Mouse (Mus musculus): ENCODE measurements around the gene Itpk1.

The Itpk1 gene

GRCm38 (mm10) chr12:102586286-102586881, 118.3 kb downstream of the Itpk1 start:
- DNase-seq, result peak; percentile 81

- DNase-seq, result peak; percentile 39
These were observed 119.3 kb downstream of the Itpk1 start for GRCm38 (mm10) chr12:102585390-102585789.

DNA sequence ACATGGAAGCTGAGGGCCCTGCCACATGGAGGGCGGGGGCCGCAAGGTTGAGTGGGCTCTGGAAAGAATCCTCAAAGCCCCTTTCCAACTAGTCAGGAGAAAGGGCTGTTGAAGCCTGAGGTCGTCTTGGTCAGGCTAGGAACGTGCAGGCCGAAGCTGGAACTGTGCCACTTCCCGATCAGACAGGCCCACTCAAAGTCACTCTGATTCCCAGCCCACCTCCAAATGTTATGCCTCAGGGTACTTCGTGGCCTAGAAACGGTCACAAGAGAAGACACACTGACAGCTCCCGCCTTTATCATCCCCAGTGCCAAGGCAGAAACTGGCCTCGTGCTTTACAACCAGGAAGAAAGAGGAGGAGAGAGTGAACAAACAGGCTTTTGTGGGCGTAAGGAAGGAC, 122.3 kb downstream of the Itpk1 start:
- DNase-seq, result no peak

DNA sequence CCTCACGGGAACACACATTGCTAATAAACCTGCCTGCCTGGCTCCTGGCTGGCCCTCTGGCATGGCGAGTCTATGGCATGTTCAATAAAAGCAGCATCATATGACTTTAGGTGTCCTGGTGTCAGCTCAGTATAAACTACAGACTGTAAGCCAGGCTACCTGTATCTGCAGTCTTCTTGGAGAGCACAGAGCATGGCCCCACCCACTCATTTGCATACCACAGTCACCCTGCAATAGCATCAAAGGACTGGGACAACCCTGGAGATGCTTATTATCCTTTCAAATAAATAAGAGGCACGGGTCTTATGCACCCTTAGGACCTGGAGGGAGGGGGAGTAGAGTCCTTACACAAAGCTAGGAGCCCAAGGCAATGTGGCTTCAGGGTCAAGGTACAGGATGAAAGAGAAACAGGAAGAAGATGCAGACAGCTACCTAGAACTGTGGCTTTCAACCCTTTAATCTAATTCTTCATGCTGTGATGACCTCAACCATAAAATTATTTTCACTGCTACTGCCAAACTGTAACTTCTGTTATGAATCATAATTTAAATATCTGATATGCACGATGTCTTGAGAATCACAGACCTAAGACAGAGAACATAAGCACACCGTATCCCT, 123.0 kb downstream of the Itpk1 start:
- no peak for DNase-seq

DNA sequence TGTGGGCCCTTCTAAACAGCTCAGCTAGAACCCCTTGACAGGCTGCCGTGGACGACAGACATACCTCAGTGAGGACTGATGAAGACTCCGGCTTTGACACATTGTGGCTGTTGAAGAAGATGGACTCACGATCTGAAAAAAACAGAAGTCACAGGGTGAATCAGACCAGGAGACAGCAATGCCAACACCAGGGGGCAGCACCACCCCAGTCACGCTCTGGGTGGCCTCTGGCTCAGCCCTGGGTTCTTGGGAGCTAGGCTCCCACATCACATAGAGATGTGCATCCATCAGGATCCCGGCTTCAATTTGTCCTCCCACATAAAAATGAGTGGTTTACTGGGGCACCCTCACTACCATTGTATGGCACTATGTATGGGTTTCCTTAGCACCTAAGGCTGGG, 125.7 kb downstream of the Itpk1 start:
- peak; percentile 53 for DNase-seq

DNA sequence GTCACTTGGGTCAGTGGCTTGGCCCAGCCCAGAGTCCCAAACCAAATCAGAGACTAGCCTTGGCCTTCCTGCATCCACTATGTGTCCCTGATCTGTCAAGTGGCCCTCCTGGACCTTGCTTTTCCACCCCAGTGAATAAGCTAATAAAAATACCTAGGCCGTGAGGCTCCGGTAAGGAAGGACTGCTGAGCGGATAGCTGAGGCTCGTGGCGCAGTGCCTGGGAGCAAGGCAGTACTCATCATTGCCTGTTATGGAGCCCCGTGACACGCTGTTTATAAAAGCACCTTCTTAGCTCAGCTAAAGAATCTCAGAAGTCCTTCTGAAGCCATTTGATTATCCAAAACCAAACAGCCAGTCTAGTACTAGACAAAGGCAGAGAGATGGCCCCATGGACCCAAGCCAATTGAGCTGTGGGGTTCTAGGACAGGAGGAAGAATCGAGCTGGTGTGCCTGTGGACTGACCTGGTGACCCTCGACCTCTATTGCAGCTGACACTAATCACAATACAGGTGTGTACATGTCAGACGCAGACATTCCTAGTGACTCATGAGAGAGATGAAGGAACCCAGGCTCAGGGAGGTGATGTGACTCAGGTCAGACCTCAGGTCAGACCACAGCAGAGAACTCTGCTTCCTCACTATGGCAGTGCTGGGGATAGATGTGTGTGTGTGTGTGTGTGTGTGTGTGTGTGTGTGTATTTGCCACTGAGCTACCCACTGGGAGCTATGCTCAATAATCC, 127.9 kb downstream of the Itpk1 start:
- DNase-seq, result no peak

DNA sequence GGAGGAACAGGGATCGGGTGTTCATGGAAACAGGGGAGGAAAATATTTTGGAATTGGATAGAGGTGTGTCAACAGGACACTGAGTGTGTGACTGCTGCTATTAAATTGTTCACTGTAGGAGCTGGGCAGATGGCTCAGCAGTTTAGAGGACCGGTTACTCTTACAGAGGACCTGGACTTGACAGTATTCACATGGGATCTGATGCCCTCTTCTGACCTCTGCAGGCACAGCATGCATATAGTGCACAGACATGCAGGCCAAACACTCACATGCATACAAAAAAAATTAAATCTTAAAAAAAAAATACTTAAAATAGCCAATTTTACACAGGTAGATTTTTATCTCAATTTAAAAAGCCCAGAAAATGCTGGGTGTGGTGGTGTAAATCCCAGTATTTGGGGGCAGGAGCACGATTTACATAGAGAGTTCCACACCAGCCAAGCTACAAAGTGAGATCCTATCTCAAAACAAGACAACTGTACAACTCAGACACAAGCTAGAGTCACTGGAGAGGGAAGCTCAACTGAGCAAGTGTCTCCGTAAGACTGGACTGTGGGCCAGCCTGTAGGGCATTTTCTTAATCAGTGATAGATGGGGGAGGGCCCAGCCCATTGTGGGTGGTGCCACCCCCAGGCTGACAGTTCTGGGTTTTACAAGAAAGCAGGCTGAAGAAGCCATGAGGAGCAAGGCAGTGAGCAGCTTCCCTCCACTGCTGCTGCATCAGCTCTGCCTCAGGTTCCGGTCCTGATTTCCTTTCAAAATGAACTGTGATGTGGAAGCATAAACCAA, 129.0 kb downstream of the Itpk1 start:
- DNase-seq, result no peak

- DNase-seq, result no peak
These were observed 131.7 kb downstream of the Itpk1 start for GRCm38 (mm10) chr12:102573036-102573435.

GRCm38 (mm10) chr12:102571666-102572065, 133.1 kb downstream of the Itpk1 start:
- DNase-seq, result no peak

- no peak for DNase-seq
These were observed 134.0 kb downstream of the Itpk1 start for GRCm38 (mm10) chr12:102570734-102571133.

DNA sequence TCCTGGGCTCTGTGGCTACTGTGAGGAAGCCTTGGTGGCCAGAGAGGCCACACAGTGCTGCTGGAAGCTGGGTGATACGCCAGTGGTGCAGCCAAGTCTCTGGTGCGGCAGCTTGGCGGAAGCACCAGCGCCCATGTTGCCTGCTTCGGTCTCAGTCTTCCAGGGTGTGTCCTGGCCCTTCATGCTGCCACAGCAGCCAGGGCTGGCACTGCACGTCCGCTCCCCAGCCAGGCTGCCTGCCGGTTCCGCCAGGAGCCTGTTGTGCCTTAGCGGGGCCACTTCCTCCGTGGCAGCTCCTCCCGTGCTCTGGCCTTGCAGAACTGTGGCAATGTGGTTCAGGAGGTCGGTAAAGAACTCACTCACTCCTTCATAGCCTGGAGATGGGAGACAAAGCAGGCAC, 134.6 kb downstream of the Itpk1 start:
- DNase-seq, result no peak

DNA sequence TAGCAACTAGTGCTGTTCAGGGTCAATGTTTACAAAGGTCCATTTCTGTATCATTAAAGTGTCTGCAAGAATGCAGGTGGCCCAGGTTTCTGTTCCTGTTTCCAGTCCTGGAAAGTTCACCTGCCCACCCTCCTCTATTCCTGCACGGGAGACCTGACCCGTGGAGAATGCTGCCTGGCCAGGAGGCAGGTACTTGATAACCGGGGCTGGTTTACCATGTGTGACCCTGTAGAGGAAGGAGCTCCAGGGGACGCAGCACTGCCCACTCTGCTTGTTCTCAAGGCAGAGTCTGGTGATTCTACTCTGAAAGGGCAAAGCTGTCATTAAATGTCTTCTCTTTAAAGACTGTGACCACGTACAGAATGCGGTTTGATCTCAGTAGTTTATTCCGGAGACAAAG, 136.5 kb downstream of the Itpk1 start:
- no peak for DNase-seq

DNA sequence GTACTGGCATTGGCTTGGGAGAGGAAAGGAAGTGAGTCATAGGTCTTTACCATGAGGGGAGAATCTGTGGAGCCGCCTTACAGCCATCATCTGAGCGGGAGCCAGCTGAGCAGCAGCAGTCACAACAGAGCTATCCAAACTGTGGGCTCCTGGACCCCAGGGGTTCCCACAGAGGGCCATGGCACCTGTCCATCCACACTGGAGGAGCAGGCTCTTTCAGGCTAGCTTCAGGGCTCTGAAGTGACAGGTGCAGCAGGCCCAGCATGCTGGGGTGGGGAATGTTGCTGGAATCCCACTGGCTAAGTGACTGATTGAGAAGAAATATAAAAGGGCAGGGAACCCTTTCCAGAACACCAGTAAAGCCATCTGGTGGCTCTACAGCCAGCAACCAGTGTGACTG, 137.8 kb downstream of the Itpk1 start:
- no peak for DNase-seq

GRCm38 (mm10) chr12:102565086-102565485, 139.6 kb downstream of the Itpk1 start:
- DNase-seq, result no peak

DNA sequence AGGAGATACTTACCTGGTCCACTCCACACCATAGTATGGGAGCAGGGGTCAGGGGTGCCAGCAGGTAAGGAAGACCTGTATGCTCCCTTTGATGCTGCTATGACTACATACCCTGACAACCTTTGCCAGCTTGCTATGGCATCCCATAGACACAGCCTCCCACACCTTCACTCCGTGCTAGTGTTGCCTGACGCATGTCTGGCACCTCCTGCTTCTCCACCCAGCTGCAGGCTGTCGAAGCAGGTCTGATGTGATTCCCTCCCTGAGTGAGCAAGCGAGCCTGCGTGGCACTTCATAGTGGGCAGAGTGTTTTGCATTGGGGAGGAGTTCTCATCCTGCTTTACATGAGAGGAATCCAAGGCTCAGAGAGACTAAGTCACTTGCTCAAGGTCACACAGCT, 147.4 kb downstream of the Itpk1 start:
- no peak for DNase-seq

GRCm38 (mm10) chr12:102555850-102556249, 148.9 kb downstream of the Itpk1 start:
- DNase-seq, result no peak

- peak; percentile 72 for DNase-seq
These were observed 149.8 kb downstream of the Itpk1 start, which contains the start of gene Chga for GRCm38 (mm10) chr12:102554721-102555516. TSS of gene Chga (plus strand) at chr12:102554969.

DNA sequence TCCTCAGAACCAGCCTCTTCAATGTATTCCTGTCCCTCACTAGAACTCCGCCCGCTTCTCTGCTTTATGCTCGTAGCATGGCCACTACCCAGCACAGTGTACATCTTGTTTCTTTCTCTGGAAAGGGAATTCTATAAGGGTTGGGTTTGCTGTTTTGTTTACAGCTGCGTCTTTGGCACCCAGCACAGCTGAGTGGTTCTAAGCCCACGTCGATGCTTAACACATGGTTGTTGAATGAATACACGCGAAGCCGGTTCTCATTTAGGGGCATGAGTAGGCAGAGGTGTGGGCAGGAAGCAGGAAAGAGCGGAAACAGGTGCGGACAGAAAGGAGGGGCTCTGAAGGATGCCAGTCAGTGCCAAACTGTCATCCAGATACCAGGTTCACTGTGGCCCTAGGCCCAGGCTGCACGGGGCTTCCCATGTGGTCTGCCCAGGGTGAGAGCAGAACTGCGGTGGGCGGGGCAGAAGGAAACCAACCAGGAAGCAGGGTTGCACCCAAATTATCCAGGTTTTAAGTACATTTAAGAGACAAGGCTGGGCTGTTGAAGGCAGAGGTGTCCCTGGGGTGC, 150.9 kb downstream of the Itpk1 start:
- DNase-seq, result peak; percentile 36

DNA sequence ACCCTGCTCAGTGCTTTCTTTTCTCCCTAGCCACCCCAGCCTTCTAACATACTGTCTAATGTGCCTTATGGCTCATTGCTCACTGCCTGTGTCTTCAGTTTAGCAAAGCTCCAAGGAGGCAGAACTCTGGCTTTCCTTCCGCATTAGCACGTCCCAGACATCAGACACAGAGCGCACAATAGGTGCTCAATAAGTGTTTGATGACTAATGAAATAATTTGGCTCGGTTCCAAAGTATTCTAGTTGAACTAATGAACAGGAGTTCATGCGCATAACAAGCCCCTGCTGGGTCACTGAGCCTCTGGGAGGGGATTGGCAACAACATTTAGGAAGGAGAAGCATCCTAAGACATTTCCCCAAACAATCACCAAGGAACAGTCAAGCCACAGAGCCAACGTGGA, 152.7 kb downstream of the Itpk1 start:
- no peak for DNase-seq

DNA sequence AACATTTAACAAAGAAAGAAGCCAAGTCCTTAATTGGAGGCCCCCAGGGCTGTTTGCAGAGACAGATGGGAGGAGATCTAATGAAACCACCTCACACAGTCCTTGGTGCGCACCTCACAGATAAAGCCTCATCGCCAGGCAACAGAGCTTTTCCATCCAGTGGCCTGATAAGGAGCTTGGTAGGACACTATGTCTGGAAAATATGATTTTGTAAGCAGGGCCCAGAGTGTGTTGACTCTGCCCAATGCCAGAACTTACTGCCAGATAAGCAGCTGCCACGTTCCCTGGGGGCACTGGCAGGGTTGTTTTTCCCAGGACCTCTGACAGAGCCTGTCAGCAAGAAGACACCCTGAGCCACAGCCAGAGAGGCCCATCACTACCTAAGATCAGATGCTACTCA, 153.5 kb downstream of the Itpk1 start:
- no peak for DNase-seq

- no peak for DNase-seq
These were observed 154.2 kb downstream of the Itpk1 start for GRCm38 (mm10) chr12:102550529-102550928.

GRCm38 (mm10) chr12:102545122-102545521, 159.6 kb downstream of the Itpk1 start:
- no peak for DNase-seq

Data from layer of hippocampus, adult 9-11 months (tissue).